Mouse (Mus musculus) liver, postnatal 0 days (tissue): Measurements from ENCODE around the gene Spen.

Source experiments
- CTCF ChIP-seq: sonication (generic); IDR thresholded peaks from 2 replicates; pipeline ENCODE4 v1.5.1; 2016; ENCODE audit warnings: antibody characterized with exemption, low read depth
- EP300 ChIP-seq: IDR thresholded peaks from 2 replicates; pipeline ENCODE4 v1.6.1; 2016; ENCODE audit warnings: antibody characterized with exemption, low read depth, mild to moderate bottlenecking

DNA sequence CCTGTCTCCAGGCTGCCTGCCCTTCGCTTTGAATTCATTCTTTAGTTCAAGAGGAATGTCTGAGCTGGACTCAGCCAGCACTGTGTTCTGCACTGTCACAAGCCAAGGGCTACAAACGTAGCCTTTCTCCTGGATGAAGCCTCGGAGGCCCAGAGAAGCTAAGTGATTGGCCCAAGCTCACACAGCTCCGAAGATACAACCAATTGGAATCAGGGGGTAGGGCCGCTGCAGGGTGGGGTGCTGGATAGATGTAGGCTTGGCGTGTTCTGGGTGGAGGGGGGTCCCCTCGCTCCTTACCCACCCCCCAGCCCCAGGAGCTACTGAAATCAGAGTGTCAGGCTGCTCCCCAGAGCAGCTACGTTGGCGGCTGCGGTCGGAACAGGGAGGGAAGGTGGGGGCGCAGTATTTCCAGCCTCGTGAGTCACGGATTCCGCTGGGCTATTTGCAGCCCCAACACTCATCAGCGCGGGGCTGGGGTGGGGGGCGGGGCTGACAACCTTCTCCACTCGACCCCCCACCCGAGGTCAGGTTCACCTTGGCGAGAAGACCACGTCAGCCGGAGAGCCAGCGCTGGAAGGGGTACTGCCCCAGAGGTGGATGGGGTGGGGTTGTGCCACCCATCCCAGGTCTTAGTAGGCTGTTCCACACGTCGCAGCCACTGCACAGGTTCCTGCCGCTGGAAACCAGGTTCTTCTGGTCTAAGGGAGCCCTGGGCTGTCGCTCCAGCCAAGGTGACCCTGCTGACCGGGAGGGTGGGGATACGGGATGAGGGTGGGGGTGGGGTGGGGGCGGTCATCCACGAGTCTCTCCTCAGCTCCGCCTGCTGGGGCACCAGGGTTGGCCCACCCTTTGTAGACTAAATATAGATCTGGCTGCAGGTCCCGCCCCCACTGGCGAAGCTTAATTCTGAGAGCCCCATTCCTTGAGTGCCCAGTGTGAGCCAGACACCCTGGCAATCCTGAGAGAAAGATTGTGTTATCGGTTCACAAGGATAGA lies 112.6 kb downstream of the Spen start:
- no peak for TF ChIP-seq EP300
- TF ChIP-seq CTCF = no peak
